15 mouse cellular contexts compared by ENCODE assay signal in genomic region chr9:42906995-42907394, GRCm38 (mm10). TPM values are rescaled to one million over a fixed set of nuclear protein-coding genes. Genes with fewer than 3 reads are reported as not detected.
A peak's percentile ranks its signal among the peaks of the same experiment; 100 is the strongest.
DNase-seq lines count a peak whose midpoint lies in the region; ATAC-seq and TF ChIP-seq lines count a peak whose summit lies in the region.
"Had no signal": no experiment of that assay in that cellular context is flagged by ENCODE, and none has a peak within 500 bp of the region (broad histone marks: within the 10 kb centered on the region; RNA-seq: fewer than 3 reads in every experiment).

No protein-coding gene starts in this region.

- TF ChIP-seq EP300 in stomach, postnatal 0 days (optimal IDR thresholded peaks at IDR 0.05): no peak

- 0 out of 2 replicates have a peak overlapping the region, but pooled peaks have one; percentile 86 for H3K27ac ChIP-seq in kidney, embryonic 15.5 days
- H3K27ac ChIP-seq in stomach, embryonic 15.5 days: 0 out of 2 replicates have a peak overlapping the region, but pooled peaks have one; percentile 26
- H3K27ac ChIP-seq in stomach, postnatal 0 days (replicated peaks): no peak overlapping the region
- no peak overlapping the region for H3K27ac ChIP-seq in intestine, postnatal 0 days (ENCODE audit: low read depth, low read length)
- H3K27ac ChIP-seq: liver, embryonic 14.5 days had no signal

- no peaks in the 10 kb centered on the region for H3K27me3 ChIP-seq in kidney, embryonic 15.5 days
- no peaks in the 10 kb centered on the region for H3K27me3 ChIP-seq in stomach, embryonic 15.5 days (replicated peaks)
- no peaks in the 10 kb centered on the region for H3K27me3 ChIP-seq in stomach, postnatal 0 days (ENCODE audit: control insufficient read depth, insufficient read depth, low read length)
- H3K27me3 ChIP-seq in intestine, postnatal 0 days (replicated peaks; ENCODE audit: control insufficient read depth, insufficient read depth, low read length): no peaks in the 10 kb centered on the region

- ATAC-seq in kidney, embryonic 15.5 days (replicated peaks; ENCODE audit: low FRiP score): no peak
- no peak for ATAC-seq in stomach, embryonic 15.5 days (ENCODE audit: insufficient read depth, low FRiP score, low read depth)
- no peak for ATAC-seq in stomach, postnatal 0 days (ENCODE audit: low FRiP score, low TSS enrichment)
- ATAC-seq in intestine, postnatal 0 days: peak; percentile 55
- ATAC-seq: CD4-positive, CD25-positive, alpha-beta regulatory T cell, adult 4 months had no signal

- H3K4me2 ChIP-seq in kidney, embryonic 15.5 days: no peak overlapping the region
- no peak overlapping the region for H3K4me2 ChIP-seq in stomach, embryonic 15.5 days
- H3K4me2 ChIP-seq in stomach, postnatal 0 days (replicated peaks; ENCODE audit: low read depth): no peak overlapping the region
- H3K4me2 ChIP-seq in intestine, postnatal 0 days (replicated peaks; ENCODE audit: low read depth): no peak overlapping the region

- no peak for TF ChIP-seq CTCF in stomach, postnatal 0 days (IDR thresholded peaks at IDR 0.05; ENCODE audit: low read depth)
- no peak for TF ChIP-seq CTCF in intestine, postnatal 0 days (IDR thresholded peaks at IDR 0.05; ENCODE audit: low read depth)

- 58% methylated on average over 3 of the region's 3 CpGs for WGBS in kidney, embryonic 15.5 days
- 32% methylated on average over 3 of the region's 3 CpGs for WGBS in stomach, embryonic 15.5 days
- WGBS in stomach, postnatal 0 days: 35% methylated on average over 3 of the region's 3 CpGs
- 25% methylated on average over 3 of the region's 3 CpGs for WGBS in intestine, postnatal 0 days

- H3K9me3 ChIP-seq in kidney, embryonic 15.5 days (replicated peaks): no peaks in the 10 kb centered on the region
- no peaks in the 10 kb centered on the region for H3K9me3 ChIP-seq in stomach, embryonic 15.5 days
- no peaks in the 10 kb centered on the region for H3K9me3 ChIP-seq in stomach, postnatal 0 days (ENCODE audit: control insufficient read depth, low read length)
- H3K9me3 ChIP-seq in intestine, postnatal 0 days (ENCODE audit: control insufficient read depth): no peaks in the 10 kb centered on the region

- H3K9ac ChIP-seq in kidney, embryonic 15.5 days: no peak overlapping the region
- H3K9ac ChIP-seq in stomach, embryonic 15.5 days: no peak overlapping the region
- no peak overlapping the region for H3K9ac ChIP-seq in stomach, postnatal 0 days (ENCODE audit: low read length)
- H3K9ac ChIP-seq in intestine, postnatal 0 days (ENCODE audit: low read depth, low read length): no peak overlapping the region
- H3K9ac ChIP-seq: liver, embryonic 14.5 days had no signal

- no peak overlapping the region for H3K4me3 ChIP-seq in kidney, embryonic 15.5 days (replicated peaks)
- H3K4me3 ChIP-seq in stomach, embryonic 15.5 days (replicated peaks): no peak overlapping the region
- no peak overlapping the region for H3K4me3 ChIP-seq in stomach, postnatal 0 days (ENCODE audit: low read depth, low read length)
- H3K4me3 ChIP-seq in intestine, postnatal 0 days (ENCODE audit: low read depth, low read length): no peak overlapping the region

- peaks cover 50% of the 10 kb centered on the region for H3K4me1 ChIP-seq in kidney, embryonic 15.5 days
- H3K4me1 ChIP-seq in stomach, embryonic 15.5 days: peaks cover 22% of the 10 kb centered on the region
- peaks cover 8% of the 10 kb centered on the region; the same call in 1 of the 2 replicates for H3K4me1 ChIP-seq in stomach, postnatal 0 days (replicated peaks; ENCODE audit: control insufficient read depth, insufficient read depth)
- no peaks in the 10 kb centered on the region for H3K4me1 ChIP-seq in intestine, postnatal 0 days (replicated peaks; ENCODE audit: control insufficient read depth, insufficient read depth, low read length)

- no peak for DNase-seq in kidney, adult 18-20 months
- DNase-seq in stomach, postnatal 0 days (ENCODE audit: low spot score): no peak
- DNase-seq in adrenal gland, adult 2 months: no peak
- no peak for DNase-seq in adrenal gland, postnatal 4 days (ENCODE audit: low spot score in 2 of 2)
- DNase-seq: heart, adult 11 months; heart, postnatal 10 days; kidney, adult 11 months; lung, postnatal 14 days; right cerebral cortex, postnatal 25 days had no signal

- H3K36me3 ChIP-seq in kidney, embryonic 15.5 days: no peaks in the 10 kb centered on the region
- H3K36me3 ChIP-seq in stomach, embryonic 15.5 days: no peaks in the 10 kb centered on the region
- no peaks in the 10 kb centered on the region for H3K36me3 ChIP-seq in stomach, postnatal 0 days (ENCODE audit: control insufficient read depth, insufficient read depth, low read length)
- no peaks in the 10 kb centered on the region for H3K36me3 ChIP-seq in intestine, postnatal 0 days (ENCODE audit: control insufficient read depth, insufficient read depth)

RNA-seq across cellular contexts. Expression of gene Grik4, which starts 37.3 kb away (rescaled TPM):
- 3.5 and 4.0 TPM in 2 replicates for polyA plus RNA-seq in kidney, embryonic 15.5 days (2015; fragmentation: Nextera tagmentation; extraction: Ambion mirVana)
- 1.1 TPM in 2 replicates for polyA plus RNA-seq in stomach, embryonic 15.5 days (2015; fragmentation: Nextera tagmentation; extraction: Ambion mirVana)
- polyA plus RNA-seq in stomach, postnatal 0 days (2015; fragmentation: Nextera tagmentation; extraction: Ambion mirVana): 0.10 and 0.19 TPM in 2 replicates
- 0.63 and 0.68 TPM in 2 replicates for polyA plus RNA-seq in intestine, postnatal 0 days (2015; fragmentation: Nextera tagmentation; extraction: Ambion mirVana)
- 1 to 10 TPM; 1.2 to 2.5 TPM for total RNA-seq in adrenal gland, adult 2 months (2021)
- polyA plus RNA-seq in adrenal gland, adult 2 months (2012; rRNA removed): 1.3 and 1.6 TPM in 2 replicates
- total RNA-seq in adrenal gland, postnatal 4 days (2021): 1 to 10 TPM; 2.2 to 2.4 TPM
- total RNA-seq: common myeloid progenitor, adult 5-6 weeks had no signal
- polyA plus RNA-seq: CD4-positive, CD25-positive, alpha-beta regulatory T cell, adult 4 months had no signal

Comparison
In these comparisons a context has a peak if more than half of its experiments do, and no peak if none do; other contexts are left out.
1. H3K27ac ChIP-seq: peak in kidney, embryonic 15.5 days (single experiment) and stomach, embryonic 15.5 days (single experiment); none in stomach, postnatal 0 days (single experiment) and intestine, postnatal 0 days (single experiment).